Mouse (Mus musculus): Measurements from ENCODE around the gene Chn2. TPM values are rescaled to one million over a fixed set of nuclear protein-coding genes. Genes with fewer than 3 reads are reported as not detected.

Gene Chn2
- polyA plus RNA-seq, 1 experiment from 2014 or later: 15.3 TPM

GRCm38 (mm10) chr6:54035548-54035947, 3.8 kb upstream of the Chn2 start:
- no peak overlapping the region for H3K4me2 ChIP-seq (ENCODE audit: low read depth, low read length)

GRCm38 (mm10) chr6:54038866-54039265, 488 bp upstream of the Chn2 start:
- H3K27me3 ChIP-seq (replicated peaks; ENCODE audit: control insufficient read depth, insufficient read depth, low read length): peaks cover 10% of the 10 kb centered on the region
- peak overlapping the region; percentile 72 for H3K9ac ChIP-seq (ENCODE audit: low read depth, low read length)
- H3K36me3 ChIP-seq (ENCODE audit: control insufficient read depth, insufficient read depth, low read length): no peaks in the 10 kb centered on the region
- 0 out of 2 replicates have a peak, but pooled peaks cover 2% of the 10 kb centered on the region for H3K4me1 ChIP-seq (ENCODE audit: control insufficient read depth, insufficient read depth, low read length)
- peak overlapping the region; percentile 64 for H3K4me3 ChIP-seq (ENCODE audit: low read depth, low read length)
- H3K9me3 ChIP-seq (ENCODE audit: control insufficient read depth, low read length): no peaks in the 10 kb centered on the region
- 10% methylated on average over 10 of the region's 10 CpGs for WGBS
- peak overlapping the region; percentile 94 for H3K4me2 ChIP-seq (ENCODE audit: low read depth, low read length)
- ATAC-seq (ENCODE audit: low read depth) (no peak), DNase-seq (ENCODE audit: low spot score) (no peak)
- peak overlapping the region; percentile 80; the same call in 1 of the 2 replicates for H3K27ac ChIP-seq (replicated peaks; ENCODE audit: low read depth, low read length)

More at GRCm38 (mm10) chr6:54035548-54035947, 3.8 kb upstream of the Chn2 start:
- no peaks in the 10 kb centered on the region for H3K4me1 ChIP-seq (ENCODE audit: control insufficient read depth, insufficient read depth, low read length)
- no peak overlapping the region for H3K9ac ChIP-seq (ENCODE audit: low read depth, low read length)
- no peak overlapping the region for H3K4me3 ChIP-seq (ENCODE audit: low read depth, low read length)
- peaks cover 10% of the 10 kb centered on the region; the same call in 1 of the 2 replicates for H3K27me3 ChIP-seq (replicated peaks; ENCODE audit: control insufficient read depth, insufficient read depth, low read length)
- no peaks in the 10 kb centered on the region for H3K36me3 ChIP-seq (ENCODE audit: control insufficient read depth, insufficient read depth, low read length)
- H3K27ac ChIP-seq (replicated peaks; ENCODE audit: low read depth, low read length): no peak overlapping the region
- H3K9me3 ChIP-seq (ENCODE audit: control insufficient read depth, low read length): no peaks in the 10 kb centered on the region
- 75% methylated on average over 3 of the region's 3 CpGs for WGBS
- DNase-seq (ENCODE audit: low spot score) (no peak), ATAC-seq (ENCODE audit: low read depth) (no peak)

- Histone ChIP-seq H3K4me1 (ENCODE audit: control insufficient read depth, insufficient read depth, low read length) (0 out of 2 replicates have a peak, but pooled peaks cover 2% of the 10 kb centered on the region), H3K27me3 (replicated peaks; ENCODE audit: control insufficient read depth, insufficient read depth, low read length) (peaks cover 10% of the 10 kb centered on the region)
- peak; percentile 70 for DNase-seq (ENCODE audit: low spot score)
Observed at GRCm38 (mm10) chr6:54039805-54040447, 572 bp downstream of the Chn2 start.

GRCm38 (mm10) chr6:54040448-54040844, 1.1 kb downstream of the Chn2 start:
- WGBS: 11% methylated on average over 9 of the region's 9 CpGs
- H3K4me3 ChIP-seq (ENCODE audit: low read depth, low read length): peak overlapping the region; percentile 64
- no peaks in the 10 kb centered on the region for H3K9me3 ChIP-seq (ENCODE audit: control insufficient read depth, low read length)
- ATAC-seq (ENCODE audit: low read depth) (no peak), DNase-seq (ENCODE audit: low spot score) (no peak)
- no peaks in the 10 kb centered on the region for H3K36me3 ChIP-seq (ENCODE audit: control insufficient read depth, insufficient read depth, low read length)
- H3K4me2 ChIP-seq (ENCODE audit: low read depth, low read length): peak overlapping the region; percentile 94
- peak overlapping the region; percentile 72 for H3K9ac ChIP-seq (ENCODE audit: low read depth, low read length)
- H3K27me3 ChIP-seq (replicated peaks; ENCODE audit: control insufficient read depth, insufficient read depth, low read length): peaks cover 10% of the 10 kb centered on the region
- 0 out of 2 replicates have a peak, but pooled peaks cover 2% of the 10 kb centered on the region for H3K4me1 ChIP-seq (ENCODE audit: control insufficient read depth, insufficient read depth, low read length)
- H3K27ac ChIP-seq (replicated peaks; ENCODE audit: low read depth, low read length): 0 out of 2 replicates have a peak overlapping the region, but pooled peaks have one; percentile 80

More at GRCm38 (mm10) chr6:54039805-54040447, 572 bp downstream of the Chn2 start:
- Histone ChIP-seq H3K4me2 (ENCODE audit: low read depth, low read length) (peak overlapping the region; percentile 94), H3K9ac (ENCODE audit: low read depth, low read length) (peak overlapping the region; percentile 72), H3K4me3 (ENCODE audit: low read depth, low read length) (peak overlapping the region; percentile 64), H3K27ac (replicated peaks; ENCODE audit: low read depth, low read length) (peak overlapping the region; percentile 80), H3K9me3 (ENCODE audit: control insufficient read depth, low read length) (no peaks in the 10 kb centered on the region), H3K36me3 (ENCODE audit: control insufficient read depth, insufficient read depth, low read length) (no peaks in the 10 kb centered on the region)
- peak; percentile 78 for ATAC-seq (ENCODE audit: low read depth)
- WGBS: 0% methylated on average over 36 of the region's 62 CpGs

GRCm38 (mm10) chr6:54041386-54042043, 2.2 kb downstream of the Chn2 start:
- DNase-seq (ENCODE audit: low spot score) (no peak), ATAC-seq (ENCODE audit: low read depth) (no peak)
- Histone ChIP-seq H3K36me3 (ENCODE audit: control insufficient read depth, insufficient read depth, low read length) (no peaks in the 10 kb centered on the region), H3K27ac (replicated peaks; ENCODE audit: low read depth, low read length) (no peak overlapping the region), H3K4me2 (ENCODE audit: low read depth, low read length) (peak overlapping the region; percentile 23), H3K4me3 (ENCODE audit: low read depth, low read length) (no peak overlapping the region), H3K9ac (ENCODE audit: low read depth, low read length) (no peak overlapping the region), H3K9me3 (ENCODE audit: control insufficient read depth, low read length) (no peaks in the 10 kb centered on the region), H3K4me1 (ENCODE audit: control insufficient read depth, insufficient read depth, low read length) (0 out of 2 replicates have a peak, but pooled peaks cover 2% of the 10 kb centered on the region), H3K27me3 (replicated peaks; ENCODE audit: control insufficient read depth, insufficient read depth, low read length) (peaks cover 10% of the 10 kb centered on the region)
- 23% methylated on average over 13 of the region's 13 CpGs for WGBS

- WGBS: 100% methylated on average over 1 of the region's 1 CpGs
- Histone ChIP-seq H3K36me3 (ENCODE audit: control insufficient read depth, insufficient read depth, low read length) (no peaks in the 10 kb centered on the region), H3K4me2 (ENCODE audit: low read depth, low read length) (no peak overlapping the region), H3K27ac (replicated peaks; ENCODE audit: low read depth, low read length) (no peak overlapping the region), H3K4me1 (ENCODE audit: control insufficient read depth, insufficient read depth, low read length) (0 out of 2 replicates have a peak, but pooled peaks cover 2% of the 10 kb centered on the region), H3K9ac (ENCODE audit: low read depth, low read length) (no peak overlapping the region), H3K9me3 (ENCODE audit: control insufficient read depth, low read length) (no peaks in the 10 kb centered on the region), H3K4me3 (ENCODE audit: low read depth, low read length) (no peak overlapping the region), H3K27me3 (replicated peaks; ENCODE audit: control insufficient read depth, insufficient read depth, low read length) (peaks cover 10% of the 10 kb centered on the region)
- ATAC-seq (ENCODE audit: low read depth) (no peak), DNase-seq (ENCODE audit: low spot score) (no peak)
Observed at GRCm38 (mm10) chr6:54042142-54042541, 2.8 kb downstream of the Chn2 start.

GRCm38 (mm10) chr6:54043536-54043935, 4.2 kb downstream of the Chn2 start:
- Histone ChIP-seq H3K27ac (replicated peaks; ENCODE audit: low read depth, low read length) (no peak overlapping the region), H3K4me3 (ENCODE audit: low read depth, low read length) (no peak overlapping the region), H3K9me3 (ENCODE audit: control insufficient read depth, low read length) (no peaks in the 10 kb centered on the region), H3K4me2 (ENCODE audit: low read depth, low read length) (no peak overlapping the region), H3K9ac (ENCODE audit: low read depth, low read length) (no peak overlapping the region), H3K27me3 (replicated peaks; ENCODE audit: control insufficient read depth, insufficient read depth, low read length) (peaks cover 6% of the 10 kb centered on the region), H3K4me1 (ENCODE audit: control insufficient read depth, insufficient read depth, low read length) (0 out of 2 replicates have a peak, but pooled peaks cover 2% of the 10 kb centered on the region), H3K36me3 (ENCODE audit: control insufficient read depth, insufficient read depth, low read length) (no peaks in the 10 kb centered on the region)
- DNase-seq (ENCODE audit: low spot score) (no peak), ATAC-seq (ENCODE audit: low read depth) (no peak)
- WGBS: 86% methylated on average over 5 of the region's 5 CpGs

GRCm38 (mm10) chr6:54045748-54046721, 6.7 kb downstream of the Chn2 start:
- Histone ChIP-seq H3K9ac (ENCODE audit: low read depth, low read length) (no peak overlapping the region), H3K27me3 (replicated peaks; ENCODE audit: control insufficient read depth, insufficient read depth, low read length) (no peaks in the 10 kb centered on the region; the same call in 1 of the 2 replicates), H3K4me2 (ENCODE audit: low read depth, low read length) (no peak overlapping the region), H3K36me3 (ENCODE audit: control insufficient read depth, insufficient read depth, low read length) (no peaks in the 10 kb centered on the region), H3K27ac (replicated peaks; ENCODE audit: low read depth, low read length) (no peak overlapping the region), H3K4me3 (ENCODE audit: low read depth, low read length) (no peak overlapping the region), H3K4me1 (ENCODE audit: control insufficient read depth, insufficient read depth, low read length) (0 out of 2 replicates have a peak, but pooled peaks cover 2% of the 10 kb centered on the region), H3K9me3 (ENCODE audit: control insufficient read depth, low read length) (no peaks in the 10 kb centered on the region)
- ATAC-seq (ENCODE audit: low read depth) (no peak), DNase-seq (ENCODE audit: low spot score) (no peak)
- 81% methylated on average over 8 of the region's 8 CpGs for WGBS
